Mouse (Mus musculus) heart, postnatal 0 days (tissue): ENCODE measurements at regions not wholly inside any gene's neighbourhood (a gene's known extent, or its start where the extent isn't known, plus 50 kb on each side); places are given as distances from the start of the nearest gene placed in this dataset.

Source experiments
- CTCF ChIP-seq: IDR thresholded peaks from 2 replicates; pipeline ENCODE4 v1.5.1; 2016; ENCODE audit warnings: antibody characterized with exemption, control low read depth, low read depth
- EP300 ChIP-seq: IDR thresholded peaks from 2 replicates; pipeline ENCODE4 v1.6.1; 2016; ENCODE audit warnings: antibody characterized with exemption, low read depth

DNA sequence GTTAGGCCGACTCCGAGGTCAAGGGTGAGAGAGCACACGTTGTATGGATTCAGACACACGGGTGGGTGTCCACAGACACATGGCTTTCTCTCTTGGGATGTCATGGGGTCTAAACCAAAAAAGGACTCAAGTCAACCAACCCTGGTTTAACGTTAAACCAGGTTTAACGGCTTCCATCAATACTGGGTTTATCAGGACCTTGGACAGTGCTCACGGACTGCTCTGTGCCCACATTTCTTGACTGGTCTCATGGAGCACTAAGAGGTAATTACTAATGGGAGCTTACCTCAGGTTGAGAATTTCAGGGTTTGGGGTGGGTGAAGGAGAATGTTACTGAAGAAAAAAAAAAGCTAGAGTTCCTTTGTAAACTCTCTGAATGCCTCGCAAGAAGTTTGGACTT is 72.7 kb upstream of the Unc5a start:
- no peak for TF ChIP-seq EP300
- no peak for TF ChIP-seq CTCF
